Mouse (Mus musculus) liver, embryonic 13.5 days (tissue): ENCODE results near the gene Itga9. TPM values are rescaled to one million over a fixed set of nuclear protein-coding genes. Genes with fewer than 3 reads are reported as not detected.

Experiments
- ATAC-seq: fragments of 200-750 bp; cut with Nextera tagmentation; 2 replicates; pipeline ENCODE4 v1.8.0; 2017; ENCODE audit warnings: low read depth, mild to moderate bottlenecking, moderate number of reproducible peaks, moderate library complexity
- DNase-seq: peaks from one replicate; pipeline ENCODE4 v3.0.0; 2022
- H3K27ac ChIP-seq: fragments of 300-500 bp; sonication (generic); 2 replicates; pipeline ENCODE4 v1.5.1; 2015; ENCODE audit warnings: moderate library complexity, mild to moderate bottlenecking, inconsistent platforms
- H3K27me3 ChIP-seq: fragments of 300-500 bp; sonication (generic); 2 replicates; pipeline ENCODE4 v1.6.1; 2015; ENCODE audit warnings: mild to moderate bottlenecking, inconsistent platforms
- H3K36me3 ChIP-seq: fragments of 300-500 bp; sonication (generic); 2 replicates; pipeline ENCODE4 v1.6.1; 2015; ENCODE audit warnings: mild to moderate bottlenecking, inconsistent platforms
- H3K4me1 ChIP-seq: fragments of 300-500 bp; sonication (generic); replicated peaks from 2 replicates; pipeline ENCODE4 v1.6.1; 2015; ENCODE audit warnings: inconsistent platforms
- H3K4me2 ChIP-seq: fragments of 300-500 bp; sonication (generic); 2 replicates; pipeline ENCODE4 v1.6.1; 2015; ENCODE audit warnings: inconsistent platforms, mild to moderate bottlenecking, moderate library complexity
- H3K4me3 ChIP-seq: fragments of 300-500 bp; sonication (generic); replicated peaks from 2 replicates; pipeline ENCODE4 v1.5.1; 2015; ENCODE audit warnings: mild to moderate bottlenecking, inconsistent platforms
- H3K9ac ChIP-seq: fragments of 300-500 bp; sonication (generic); 2 replicates; pipeline ENCODE4 v1.6.1; 2015; ENCODE audit warnings: mild to moderate bottlenecking, inconsistent platforms
- H3K9me3 ChIP-seq: fragments of 300-500 bp; sonication (generic); replicated peaks from 2 replicates; pipeline ENCODE4 v1.6.1; 2016; ENCODE audit warnings: inconsistent platforms
- WGBS: fragments of 180-500 bp; shearing (Covaris S2); methylation state at CpG from one replicate; pipeline ENCODE4 v1.1.7; 2015; ENCODE audit not compliant: insufficient replicate concordance; 5-methylcytosine and 5-hydroxymethylcytosine counted together
- polyA plus RNA-seq: library from polyadenylated mRNA; unstranded; fragments of >200 nt; fragmentation: Nextera tagmentation; extraction: Ambion mirVana; gene quantifications from 2 replicates; pipeline ENCODE4 v1.2.1, GENCODE M21; 2015

Itga9 gene
- polyA plus RNA-seq, 1 experiment from 2014 or later = 2.2 TPM

GRCm38 (mm10) chr9:118759462-118759861, 153.0 kb downstream of the Itga9 start:
- no peak overlapping the region for H3K4me3 ChIP-seq
- H3K27me3 ChIP-seq = no peaks in the 10 kb centered on the region
- 44% methylated on average over 4 of the region's 4 CpGs for WGBS
- DNase-seq (no peak), ATAC-seq (no peak)
- H3K4me1 ChIP-seq = 0 out of 2 replicates have a peak, but pooled peaks cover 3% of the 10 kb centered on the region
- H3K9ac ChIP-seq = no peak overlapping the region
- no peak overlapping the region for H3K27ac ChIP-seq
- H3K4me2 ChIP-seq = no peak overlapping the region
- no peaks in the 10 kb centered on the region for H3K36me3 ChIP-seq
- H3K9me3 ChIP-seq = no peaks in the 10 kb centered on the region

GRCm38 (mm10) chr9:118761953-118762590, 155.6 kb downstream of the Itga9 start:
- no peaks in the 10 kb centered on the region for H3K36me3 ChIP-seq
- H3K4me2 ChIP-seq = no peak overlapping the region
- ATAC-seq (no peak), DNase-seq (no peak)
- H3K27me3 ChIP-seq = no peaks in the 10 kb centered on the region
- H3K9ac ChIP-seq = no peak overlapping the region
- H3K9me3 ChIP-seq = no peaks in the 10 kb centered on the region
- H3K4me3 ChIP-seq = no peak overlapping the region
- no peak overlapping the region for H3K27ac ChIP-seq
- 71% methylated on average over 8 of the region's 8 CpGs for WGBS
- 0 out of 2 replicates have a peak, but pooled peaks cover 3% of the 10 kb centered on the region for H3K4me1 ChIP-seq

- DNase-seq (no peak), ATAC-seq (no peak)
- Histone ChIP-seq H3K27me3 (no peaks in the 10 kb centered on the region), H3K4me3 (no peak overlapping the region), H3K4me1 (0 out of 2 replicates have a peak, but pooled peaks cover 3% of the 10 kb centered on the region), H3K9ac (no peak overlapping the region), H3K36me3 (no peaks in the 10 kb centered on the region), H3K9me3 (no peaks in the 10 kb centered on the region), H3K4me2 (no peak overlapping the region), H3K27ac (no peak overlapping the region)
- 45% methylated on average over 7 of the region's 7 CpGs for WGBS
These were observed 156.3 kb downstream of the Itga9 start for GRCm38 (mm10) chr9:118762759-118763158.

GRCm38 (mm10) chr9:118763203-118763602, 156.7 kb downstream of the Itga9 start:
- Histone ChIP-seq H3K4me2 (no peak overlapping the region), H3K27me3 (no peaks in the 10 kb centered on the region), H3K9me3 (no peaks in the 10 kb centered on the region), H3K36me3 (no peaks in the 10 kb centered on the region), H3K4me1 (0 out of 2 replicates have a peak, but pooled peaks cover 3% of the 10 kb centered on the region), H3K4me3 (no peak overlapping the region), H3K27ac (no peak overlapping the region), H3K9ac (no peak overlapping the region)
- 78% methylated on average over 4 of the region's 4 CpGs for WGBS
- DNase-seq (no peak), ATAC-seq (no peak)

GRCm38 (mm10) chr9:118763646-118764045, 157.2 kb downstream of the Itga9 start:
- Histone ChIP-seq H3K27me3 (no peaks in the 10 kb centered on the region), H3K9me3 (no peaks in the 10 kb centered on the region), H3K4me1 (0 out of 2 replicates have a peak, but pooled peaks cover 3% of the 10 kb centered on the region), H3K36me3 (no peaks in the 10 kb centered on the region), H3K4me2 (no peak overlapping the region), H3K4me3 (no peak overlapping the region), H3K27ac (no peak overlapping the region), H3K9ac (no peak overlapping the region)
- ATAC-seq (no peak), DNase-seq (no peak)
- WGBS = 43% methylated on average over 3 of the region's 3 CpGs

GRCm38 (mm10) chr9:118765059-118765458, 158.6 kb downstream of the Itga9 start:
- DNase-seq (no peak), ATAC-seq (no peak)
- Histone ChIP-seq H3K36me3 (no peaks in the 10 kb centered on the region), H3K9me3 (no peaks in the 10 kb centered on the region), H3K9ac (no peak overlapping the region), H3K27ac (no peak overlapping the region), H3K4me2 (no peak overlapping the region), H3K4me1 (0 out of 2 replicates have a peak, but pooled peaks cover 3% of the 10 kb centered on the region), H3K4me3 (no peak overlapping the region), H3K27me3 (no peaks in the 10 kb centered on the region)

- Histone ChIP-seq H3K27ac (no peak overlapping the region), H3K9ac (no peak overlapping the region), H3K4me2 (no peak overlapping the region), H3K4me3 (no peak overlapping the region), H3K36me3 (no peaks in the 10 kb centered on the region), H3K9me3 (no peaks in the 10 kb centered on the region), H3K27me3 (no peaks in the 10 kb centered on the region), H3K4me1 (0 out of 2 replicates have a peak, but pooled peaks cover 2% of the 10 kb centered on the region)
- ATAC-seq (no peak), DNase-seq (no peak)
- 65% methylated on average over 7 of the region's 7 CpGs for WGBS
These were observed 160.5 kb downstream of the Itga9 start for GRCm38 (mm10) chr9:118767008-118767407.

- H3K4me3 ChIP-seq = no peak overlapping the region
- H3K27ac ChIP-seq = no peak overlapping the region
- H3K9ac ChIP-seq = no peak overlapping the region
- H3K27me3 ChIP-seq = no peaks in the 10 kb centered on the region
- DNase-seq (no peak), ATAC-seq (no peak)
- WGBS = 48% methylated on average over 4 of the region's 4 CpGs
- H3K9me3 ChIP-seq = no peaks in the 10 kb centered on the region
- no peaks in the 10 kb centered on the region for H3K36me3 ChIP-seq
- no peak overlapping the region for H3K4me2 ChIP-seq
- H3K4me1 ChIP-seq = no peaks in the 10 kb centered on the region
These were observed 162.1 kb downstream of the Itga9 start for GRCm38 (mm10) chr9:118768596-118768995.

GRCm38 (mm10) chr9:118770366-118770765, 163.9 kb downstream of the Itga9 start:
- H3K27ac ChIP-seq = no peak overlapping the region
- 65% methylated on average over 4 of the region's 4 CpGs for WGBS
- no peaks in the 10 kb centered on the region for H3K27me3 ChIP-seq
- ATAC-seq = no peak
- H3K9me3 ChIP-seq = no peaks in the 10 kb centered on the region
- no peak overlapping the region for H3K4me3 ChIP-seq
- no peaks in the 10 kb centered on the region for H3K36me3 ChIP-seq
- DNase-seq = no peak
- H3K4me2 ChIP-seq = no peak overlapping the region
- no peak overlapping the region for H3K9ac ChIP-seq
- H3K4me1 ChIP-seq = no peaks in the 10 kb centered on the region

GRCm38 (mm10) chr9:118774676-118775075, 168.2 kb downstream of the Itga9 start:
- 47% methylated on average over 6 of the region's 6 CpGs for WGBS
- Histone ChIP-seq H3K36me3 (no peaks in the 10 kb centered on the region), H3K9me3 (no peaks in the 10 kb centered on the region), H3K4me3 (no peak overlapping the region), H3K27ac (no peak overlapping the region), H3K27me3 (no peaks in the 10 kb centered on the region), H3K4me2 (no peak overlapping the region), H3K4me1 (no peaks in the 10 kb centered on the region), H3K9ac (no peak overlapping the region)
- ATAC-seq (no peak), DNase-seq (no peak)

GRCm38 (mm10) chr9:118776880-118777438, 170.5 kb downstream of the Itga9 start:
- H3K27me3 ChIP-seq = no peaks in the 10 kb centered on the region
- WGBS = 85% methylated on average over 2 of the region's 2 CpGs
- no peaks in the 10 kb centered on the region for H3K4me1 ChIP-seq
- no peak overlapping the region for H3K27ac ChIP-seq
- no peak overlapping the region for H3K4me3 ChIP-seq
- no peak for ATAC-seq
- no peak overlapping the region for H3K4me2 ChIP-seq
- H3K9ac ChIP-seq = no peak overlapping the region
- no peaks in the 10 kb centered on the region for H3K9me3 ChIP-seq
- no peak for DNase-seq
- H3K36me3 ChIP-seq = no peaks in the 10 kb centered on the region

GRCm38 (mm10) chr9:118778596-118778995, 172.1 kb downstream of the Itga9 start:
- H3K4me1 ChIP-seq = no peaks in the 10 kb centered on the region
- no peaks in the 10 kb centered on the region for H3K9me3 ChIP-seq
- H3K27me3 ChIP-seq = no peaks in the 10 kb centered on the region
- no peak overlapping the region for H3K4me2 ChIP-seq
- no peaks in the 10 kb centered on the region for H3K36me3 ChIP-seq
- whole genome bisulfite sequencing = 65% methylated on average over 2 of the region's 2 CpGs
- DNase-seq = no peak
- H3K9ac ChIP-seq = no peak overlapping the region
- H3K4me3 ChIP-seq = no peak overlapping the region
- no peak overlapping the region for H3K27ac ChIP-seq
- ATAC-seq = no peak
